Mouse (Mus musculus) cerebellum, postnatal 10 days (tissue): ENCODE measurements around the gene Unc119.

ENCODE experiments used
- DNase-seq, 2 experiments: peaks; one replicate each; pipeline ENCODE4 v3.0.0; 2021; ENCODE audit warnings: mixed read lengths in 2 of 2

Gene Unc119

DNA sequence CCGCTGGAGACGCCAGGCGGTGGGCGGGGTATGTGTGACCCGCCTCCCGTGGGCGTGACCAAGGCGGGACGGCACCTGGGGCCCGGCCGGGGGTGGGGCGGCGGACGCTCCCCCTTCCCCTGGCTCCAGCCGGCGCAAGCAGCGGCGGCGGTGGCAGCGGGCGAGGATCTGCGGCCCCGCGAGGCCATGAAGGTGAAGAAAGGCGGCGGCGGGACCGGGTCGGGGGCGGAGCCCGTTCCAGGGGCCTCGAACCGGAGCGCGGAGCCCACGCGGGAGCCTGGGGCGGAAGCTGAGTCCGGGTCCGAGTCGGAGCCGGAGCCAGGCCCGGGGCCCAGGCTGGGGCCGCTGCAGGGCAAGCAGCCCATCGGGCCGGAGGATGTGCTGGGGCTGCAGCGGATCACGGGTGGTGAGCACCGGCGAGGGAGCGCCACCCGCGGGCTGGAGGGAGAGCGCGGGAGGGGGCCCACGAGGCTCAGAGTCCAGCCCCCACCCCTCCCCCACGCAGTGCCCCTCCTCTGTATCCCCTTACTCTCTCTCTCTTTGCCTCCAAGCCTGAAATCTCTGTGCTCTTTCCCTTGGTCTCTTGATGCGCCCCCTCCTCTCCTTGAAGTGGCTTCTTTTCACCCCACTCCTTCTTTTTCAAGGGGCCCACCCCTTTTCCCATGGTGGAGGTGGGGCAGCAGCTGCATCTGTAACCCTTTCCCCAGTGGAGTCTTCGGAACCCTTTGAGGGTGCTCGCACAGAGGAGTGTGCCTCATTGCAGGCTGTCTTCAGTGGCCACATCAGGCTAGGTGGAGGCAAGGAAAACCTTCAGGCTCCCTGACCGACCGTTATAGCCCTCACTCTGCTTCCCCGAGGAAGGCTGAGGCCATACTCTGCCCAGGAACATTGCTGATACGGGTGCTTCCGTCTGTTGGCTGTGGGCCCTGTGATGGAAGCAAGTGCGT, at the start of gene Unc119:
Unc119 (plus strand) TSS at position 102 of the 947 bp plus-strand sequence.
- DNase-seq: peak; percentile 86 to 90

DNA sequence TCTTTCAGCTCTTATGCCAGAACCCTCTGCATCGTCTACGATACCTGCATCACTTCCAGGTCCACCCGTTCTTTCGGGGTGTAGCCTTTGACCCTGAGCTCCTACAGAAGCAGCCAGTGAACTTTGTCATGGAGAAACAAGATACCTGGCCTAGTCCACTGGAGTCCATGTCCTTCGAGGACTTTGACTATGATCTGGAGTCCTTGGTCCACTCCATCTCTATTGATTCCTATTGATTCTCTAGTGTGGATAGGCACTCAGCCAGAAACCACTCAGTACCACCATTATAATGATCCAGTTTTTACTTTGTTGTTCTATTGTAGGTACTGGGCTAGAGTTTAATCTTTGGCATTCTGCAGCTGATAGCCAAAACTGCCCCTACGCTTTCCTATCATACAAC, 48.7 kb upstream of the Unc119 start:
- no peak for DNase-seq

DNA sequence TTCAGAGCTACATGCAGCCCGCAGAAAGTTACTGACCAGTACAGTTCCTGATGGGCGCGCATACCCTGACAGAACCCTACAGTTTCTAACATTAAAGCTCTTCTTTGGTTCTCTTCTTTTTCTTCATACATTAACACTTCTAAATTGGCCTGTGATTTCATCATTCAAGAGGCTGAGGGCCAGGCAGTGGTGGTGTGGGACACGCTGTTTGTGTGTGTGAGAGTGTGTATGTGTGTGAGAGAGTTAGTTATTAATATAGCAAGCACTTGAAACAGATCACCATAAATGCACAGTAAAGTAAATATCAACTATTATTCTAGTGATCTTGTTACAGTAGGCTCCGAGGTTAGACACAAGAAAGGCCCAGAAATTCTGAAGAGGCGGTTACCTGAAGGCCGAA, 42.4 kb upstream of the Unc119 start:
- no peak for DNase-seq

DNA sequence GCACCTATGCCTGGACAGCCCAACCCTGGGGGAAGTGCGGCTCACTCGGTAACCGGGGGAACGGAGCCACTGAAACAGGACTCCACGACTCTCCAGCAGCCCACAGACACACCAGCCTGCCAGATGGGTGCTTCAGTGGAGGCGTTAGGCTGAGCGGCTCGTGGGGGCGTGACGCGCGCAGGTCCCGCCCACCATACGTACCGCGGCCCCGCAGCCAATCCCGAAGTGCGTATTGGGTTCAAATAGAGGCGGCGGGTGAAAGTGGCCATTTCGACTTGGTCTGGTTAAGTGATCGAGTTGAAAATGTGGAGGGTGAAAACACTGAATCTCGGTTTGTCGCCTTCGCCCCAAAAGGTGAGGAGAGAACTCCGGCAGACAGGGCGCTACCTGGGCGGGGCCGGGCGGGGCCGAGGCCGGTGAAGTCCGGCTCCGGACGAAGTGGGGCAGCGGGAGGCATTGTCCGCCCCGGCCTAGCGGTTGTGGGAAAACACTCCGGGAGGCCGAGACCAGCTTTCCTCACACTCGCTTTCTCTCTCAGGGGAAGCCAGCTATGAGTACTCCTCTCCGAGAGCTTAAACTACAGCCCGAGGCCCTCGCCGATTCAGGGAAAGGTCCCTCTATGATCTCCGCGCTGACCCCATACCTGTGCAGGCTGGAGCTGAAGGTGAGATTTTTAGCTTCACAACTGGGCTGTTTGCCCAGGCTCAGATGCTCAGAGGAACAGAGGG, 41.8 kb upstream of the Unc119 start, which contains the start of gene Spag5:
Spag5 (plus strand) TSS at position 173 of the 728 bp plus-strand sequence.
- DNase-seq: peak; percentile 92 to 94

DNA sequence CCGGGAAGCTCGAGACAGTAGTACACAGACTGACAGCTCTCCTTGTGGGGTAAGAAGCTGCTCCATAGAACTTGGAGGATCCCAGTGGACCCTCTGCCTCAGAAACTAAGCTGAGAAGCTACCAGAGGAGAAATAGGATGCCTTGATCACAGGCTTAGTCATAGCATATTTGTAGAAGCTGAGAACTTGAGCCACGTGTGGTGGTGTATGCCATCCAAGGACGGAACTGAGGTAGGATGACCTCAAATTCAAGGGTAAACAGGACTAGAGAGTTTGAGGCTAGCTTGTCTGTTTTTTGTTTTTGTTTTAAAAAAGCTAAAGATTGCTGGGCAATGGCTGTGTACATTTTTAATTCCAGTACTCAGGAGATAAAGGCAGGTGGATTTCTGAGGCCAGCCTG, 38.0 kb upstream of the Unc119 start:
- no peak for DNase-seq

DNA sequence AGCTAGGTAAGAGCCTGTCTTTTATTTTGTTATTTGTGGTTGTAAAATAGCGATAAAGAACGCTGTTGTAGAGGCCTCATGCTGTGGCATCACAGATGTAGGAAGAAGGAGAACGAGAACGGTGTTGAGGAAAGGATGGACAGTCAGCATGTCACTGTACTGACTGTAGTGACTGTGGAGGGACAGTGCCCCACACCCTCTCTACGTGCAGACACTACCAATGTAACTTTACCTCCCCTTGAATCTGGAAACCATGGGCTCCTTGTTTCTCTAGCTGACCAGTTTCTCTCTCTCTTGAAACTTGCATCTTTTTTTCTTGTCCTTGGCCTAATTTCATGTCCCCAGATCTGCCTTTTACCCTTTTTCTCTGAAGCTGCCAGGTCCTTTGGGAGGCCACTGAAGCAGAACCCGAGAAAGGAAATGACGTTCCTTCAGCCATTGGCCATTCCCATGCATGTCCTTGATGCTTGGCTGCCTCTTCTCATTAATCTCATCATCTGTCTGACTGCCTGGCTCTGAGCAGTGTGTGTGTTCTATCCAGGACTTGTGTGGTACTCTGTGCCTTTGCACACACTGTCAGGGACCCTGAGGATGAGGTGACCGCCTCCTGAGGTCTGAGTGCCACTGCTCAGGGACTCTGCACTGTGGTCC, 32.3 kb upstream of the Unc119 start:
- DNase-seq: no peak

DNA sequence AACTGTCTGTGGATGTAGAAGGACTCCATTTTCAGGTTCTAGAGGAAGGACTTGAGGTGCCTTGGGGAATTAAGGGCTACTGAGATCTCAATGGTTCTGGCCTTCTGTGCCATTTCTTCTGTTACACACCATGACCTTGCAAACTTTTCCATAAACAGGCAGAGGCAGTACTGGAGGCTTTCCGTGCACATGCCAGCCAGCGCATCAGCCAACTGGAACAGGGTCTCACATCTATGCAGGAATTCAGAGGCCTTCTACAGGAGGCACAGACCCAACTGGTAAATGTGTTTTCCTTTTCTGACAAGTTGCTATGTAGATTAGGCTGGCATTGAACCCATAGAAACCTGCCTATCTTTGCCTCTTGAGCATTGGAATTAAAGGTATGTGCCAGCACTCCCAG, 29.6 kb upstream of the Unc119 start:
- no peak for DNase-seq

DNA sequence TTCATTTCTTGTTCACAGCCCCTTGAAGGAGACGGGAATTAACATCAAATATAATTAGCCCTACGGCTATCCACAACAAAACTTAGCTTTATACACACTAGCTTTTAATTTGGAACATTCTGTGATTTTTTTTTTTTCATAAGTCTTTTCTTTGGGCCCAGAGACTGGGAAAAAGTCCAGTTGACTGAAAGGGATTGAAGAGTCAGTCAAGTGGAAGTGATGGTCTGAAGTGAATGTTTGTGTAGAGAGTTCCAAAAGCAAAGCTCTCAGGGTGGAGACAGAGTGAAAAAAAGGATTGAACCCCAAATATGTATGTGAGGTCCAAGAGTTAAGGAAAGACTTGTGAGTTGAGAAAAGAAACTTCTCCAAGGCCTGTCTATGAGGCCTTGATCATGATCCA, 24.9 kb upstream of the Unc119 start:
- no peak for DNase-seq

DNA sequence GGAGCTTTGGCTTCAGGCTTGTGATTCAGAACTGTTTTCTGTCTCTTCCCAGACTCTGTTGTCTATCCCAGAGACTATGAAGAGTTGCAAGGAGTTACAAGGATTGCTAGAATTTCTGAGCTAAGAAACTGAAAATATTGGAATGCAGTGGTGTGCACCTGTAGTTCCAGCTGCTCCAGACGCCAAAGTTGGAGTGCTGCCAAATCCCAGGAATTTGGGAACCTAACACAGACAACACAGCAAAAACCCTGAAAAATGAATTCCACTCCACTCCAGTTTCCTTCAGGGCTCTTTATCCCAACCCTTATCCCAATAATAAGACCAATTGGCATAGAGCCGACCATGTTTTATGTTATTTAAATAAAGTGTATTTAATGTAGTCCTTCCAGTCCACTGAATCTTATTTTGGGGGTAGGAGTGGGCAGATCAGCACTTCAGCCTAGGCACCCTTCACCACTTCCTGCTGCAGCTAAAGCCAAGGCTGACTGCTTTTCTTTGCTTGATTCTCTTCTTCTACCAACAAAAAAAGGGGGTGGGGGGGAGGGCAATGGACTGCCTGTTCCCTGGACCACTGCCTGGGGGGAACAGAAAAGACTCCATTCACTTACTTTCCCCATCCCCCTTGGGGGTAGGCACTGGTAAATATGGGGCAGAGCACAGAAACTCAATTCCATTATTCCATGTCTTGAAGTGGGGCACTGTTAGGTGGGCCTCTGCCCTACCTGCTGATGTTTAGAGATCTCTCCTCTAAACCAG, 21.0 kb upstream of the Unc119 start:
- DNase-seq: peak; percentile 47 to 59

DNA sequence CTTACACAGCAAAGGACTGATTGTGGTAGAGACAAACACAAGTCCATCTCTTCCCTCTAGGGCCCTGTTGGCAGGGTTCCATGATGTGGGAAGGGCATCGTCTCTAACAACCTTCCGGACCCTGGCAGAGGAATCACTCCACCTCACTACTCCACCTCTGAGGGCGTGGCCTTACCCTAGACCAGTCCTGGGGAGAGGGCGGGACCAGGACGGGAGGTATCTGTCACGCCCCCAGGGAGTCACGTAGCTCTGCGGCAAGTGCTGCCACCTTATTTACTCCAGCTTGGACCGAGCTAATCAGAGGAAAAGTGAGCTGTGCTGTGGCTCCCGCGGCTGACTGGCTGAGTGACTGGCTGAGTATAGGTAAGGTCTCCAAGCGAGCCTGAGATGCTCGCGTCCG, 20.4 kb upstream of the Unc119 start, which contains the start of gene Aldoc:
Aldoc (plus strand) TSS at position 109 of the 400 bp plus-strand sequence.
- DNase-seq: peak; percentile 75 to 79

DNA sequence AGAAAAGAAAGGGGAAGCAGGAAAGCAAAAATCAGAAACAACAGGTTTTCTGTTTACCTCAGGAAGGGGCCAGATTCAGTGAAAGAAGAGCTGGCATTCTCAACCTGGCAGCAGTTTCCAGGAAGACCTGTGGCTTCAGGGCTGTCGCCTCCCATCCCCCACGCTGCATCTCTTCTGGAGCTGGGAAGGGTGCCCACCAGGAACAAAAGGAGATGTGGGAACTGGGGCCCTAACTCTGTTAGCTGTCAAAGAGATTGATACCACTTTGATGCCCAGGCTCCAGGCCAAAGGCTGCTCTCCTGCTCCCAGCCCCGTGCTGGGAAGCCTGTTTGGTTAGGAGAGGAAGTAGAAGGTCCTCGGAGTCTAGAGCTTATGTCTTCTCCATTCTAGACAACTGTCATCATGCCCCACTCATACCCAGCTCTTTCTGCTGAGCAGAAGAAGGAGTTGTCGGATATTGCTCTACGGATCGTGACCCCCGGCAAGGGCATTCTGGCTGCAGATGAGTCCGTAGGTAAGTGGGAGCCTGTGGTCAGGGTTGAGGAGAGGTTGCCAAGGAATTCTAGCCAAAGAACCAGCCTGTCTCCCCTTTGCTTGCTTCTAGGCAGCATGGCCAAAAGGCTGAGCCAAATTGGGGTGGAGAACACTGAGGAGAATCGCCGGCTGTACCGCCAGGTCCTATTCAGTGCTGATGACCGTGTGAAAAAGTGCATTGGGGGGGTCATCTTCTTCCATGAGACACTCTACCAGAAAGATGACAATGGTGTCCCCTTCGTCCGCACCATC, 19.1 kb upstream of the Unc119 start:
- peak; percentile 90 to 91 for DNase-seq

DNA sequence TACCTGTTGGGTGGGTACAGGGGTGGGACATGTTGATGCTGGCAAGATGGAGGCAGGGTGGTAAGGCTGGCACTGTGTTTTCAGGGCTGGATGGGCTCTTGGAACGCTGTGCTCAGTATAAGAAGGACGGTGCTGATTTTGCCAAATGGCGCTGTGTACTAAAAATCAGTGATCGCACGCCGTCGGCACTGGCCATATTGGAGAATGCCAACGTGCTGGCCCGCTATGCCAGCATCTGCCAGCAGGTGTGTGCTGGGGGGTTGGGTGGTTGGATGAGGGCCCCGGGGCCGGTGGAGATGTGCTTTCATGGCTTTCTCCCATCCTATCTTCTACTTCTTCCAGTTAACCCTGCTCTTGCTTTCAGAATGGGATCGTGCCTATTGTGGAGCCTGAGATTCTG, 18.3 kb upstream of the Unc119 start:
- peak; percentile 64 to 66 for DNase-seq

DNA sequence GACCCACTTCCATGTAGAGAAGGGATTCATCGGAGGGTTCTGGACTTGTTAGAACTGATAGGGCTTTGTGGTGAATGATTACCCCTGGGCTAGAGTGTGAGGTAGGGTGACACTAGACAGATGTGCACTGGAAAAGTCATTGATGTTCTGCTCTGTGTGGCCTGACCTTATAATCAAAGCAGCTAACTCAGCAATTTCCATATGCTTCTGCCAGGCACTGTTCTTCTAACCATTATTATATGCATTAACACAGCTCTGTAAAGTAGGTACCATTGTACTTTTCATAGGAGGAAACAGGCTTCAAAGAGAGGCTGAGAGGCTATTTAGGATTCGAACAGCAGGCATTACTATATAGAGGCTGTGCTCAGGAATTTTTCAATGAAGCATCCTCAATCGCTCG, 16.1 kb upstream of the Unc119 start:
- DNase-seq: no peak

DNA sequence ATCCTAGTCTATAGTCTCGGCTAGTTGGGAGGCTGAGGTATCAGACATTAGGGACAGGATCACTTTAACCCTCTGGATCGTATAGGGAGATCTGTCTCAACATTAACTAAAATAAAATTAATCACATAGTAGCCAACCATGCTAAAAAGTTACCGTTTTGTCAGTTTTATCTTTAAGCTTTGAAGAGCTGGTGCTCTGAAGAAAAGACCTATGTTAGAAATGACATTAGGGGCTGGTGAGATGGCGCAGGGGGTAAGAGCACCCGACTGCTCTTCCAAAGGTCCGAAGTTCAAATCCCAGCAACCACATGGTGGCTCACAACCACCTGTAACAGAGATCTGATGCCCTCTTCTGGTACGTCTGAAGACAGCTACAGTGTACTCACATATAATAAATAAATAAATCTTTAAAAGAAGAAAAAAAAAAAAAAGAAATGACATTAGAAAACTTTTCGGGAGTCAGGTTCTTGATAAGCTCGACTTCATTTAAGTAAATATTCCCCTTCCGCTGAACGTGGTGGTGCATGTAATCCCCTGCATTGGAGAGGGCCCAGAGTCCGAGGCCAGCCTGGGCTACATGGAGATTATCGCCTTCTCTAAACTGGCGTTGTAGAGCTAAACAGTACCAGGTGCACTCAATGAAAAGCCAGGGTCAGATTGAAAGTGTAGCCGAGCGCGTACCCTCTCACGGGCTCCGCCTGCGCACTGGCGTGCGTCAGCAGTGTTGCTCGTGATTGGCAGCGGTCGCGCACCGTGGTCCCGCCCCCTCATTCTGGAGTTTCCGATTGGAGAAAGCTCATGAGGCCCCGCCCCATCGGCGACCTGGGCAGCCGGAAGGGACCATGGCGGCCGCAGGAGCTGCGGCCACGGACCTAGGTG, 15.4 kb upstream of the Unc119 start, which contains the start of gene Pigs:
Pigs (plus strand) TSS at position 782 of the 878 bp plus-strand sequence.
- DNase-seq: peak; percentile 99

DNA sequence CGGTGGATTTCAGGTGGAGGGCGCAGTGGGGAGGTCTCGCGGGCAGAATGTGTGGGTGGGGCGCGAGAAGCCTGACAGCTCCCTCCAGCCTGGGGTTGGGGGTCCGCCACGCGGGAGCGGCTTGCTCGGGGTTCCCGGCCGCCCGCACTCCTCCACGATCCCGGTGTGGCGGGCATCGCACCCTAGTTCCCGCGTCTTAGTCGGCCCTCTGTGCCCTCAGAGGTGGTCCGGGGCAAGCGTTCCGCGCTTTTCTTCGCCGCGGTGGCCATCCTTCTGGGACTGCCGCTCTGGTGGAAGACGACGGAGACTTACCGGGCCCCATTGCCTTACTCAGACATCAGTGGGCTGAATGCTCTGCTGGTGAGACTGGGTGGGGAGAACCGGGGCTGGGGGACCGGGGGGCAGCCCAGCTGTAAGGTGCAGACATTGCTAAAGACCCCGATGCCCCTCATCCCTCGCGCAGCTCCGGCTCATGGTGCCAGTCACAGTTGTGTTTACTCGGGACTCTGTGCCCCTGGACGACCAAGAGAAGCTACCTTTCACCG, 14.7 kb upstream of the Unc119 start:
- no peak for DNase-seq

DNA sequence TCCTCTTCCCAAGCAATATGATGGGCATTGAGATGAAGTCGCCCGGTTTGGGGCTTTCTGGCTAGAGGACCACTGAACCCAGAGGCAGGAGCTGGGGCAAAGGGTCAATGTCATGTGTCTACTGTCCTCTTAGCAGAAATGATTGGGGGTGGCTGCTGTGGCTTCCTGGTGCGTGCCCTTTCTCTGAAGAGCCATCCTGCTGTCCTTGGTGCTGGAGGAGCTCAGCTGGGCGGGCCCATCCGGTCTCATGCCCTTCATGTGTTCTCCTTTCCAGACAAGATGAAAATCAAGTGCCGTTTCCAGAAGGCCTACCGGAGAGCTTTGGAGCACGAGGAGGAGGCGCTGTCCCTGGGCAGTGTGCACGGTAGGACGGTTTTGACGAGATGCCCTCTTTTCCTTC, 10.6 kb upstream of the Unc119 start:
- DNase-seq: no peak

DNA sequence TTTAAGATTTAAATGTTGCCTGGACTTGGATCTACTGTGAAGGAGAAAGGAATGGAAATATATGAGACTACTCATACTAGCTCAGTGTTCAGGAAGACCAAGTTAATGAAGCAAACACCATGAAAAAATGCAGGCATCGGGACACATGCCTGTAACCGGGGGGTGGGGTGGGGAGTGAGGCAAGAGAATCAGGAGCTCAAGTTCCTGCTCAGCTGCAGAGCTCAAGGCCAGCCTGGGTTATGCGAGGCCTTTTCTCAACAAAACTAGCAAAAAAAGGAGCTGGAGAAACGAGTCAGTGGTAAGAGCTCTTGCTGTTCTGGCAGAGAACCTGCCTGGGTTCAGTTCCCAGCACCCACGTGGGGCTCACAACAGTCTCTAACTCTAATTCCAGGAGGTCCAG, 9.3 kb upstream of the Unc119 start:
- DNase-seq: no peak

DNA sequence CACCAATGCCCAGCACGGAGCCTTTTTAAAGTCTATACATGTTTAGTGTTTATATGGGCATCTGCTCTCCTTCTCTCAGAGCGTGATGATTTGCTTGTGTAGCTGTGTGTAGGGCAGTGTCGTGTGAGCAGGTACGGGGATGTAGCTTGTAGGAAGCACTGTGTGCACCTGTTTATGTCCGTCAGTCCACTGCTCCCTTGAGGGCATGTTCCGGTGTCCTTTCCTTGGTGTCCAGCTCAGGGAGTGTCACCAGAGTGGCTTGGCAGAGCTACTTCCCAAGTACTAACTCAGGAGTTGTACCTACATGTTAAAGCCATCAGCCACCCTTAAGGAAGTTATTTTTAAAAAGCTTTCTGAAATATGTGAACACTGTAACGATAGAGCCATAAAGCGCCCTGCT, 6.2 kb upstream of the Unc119 start:
- no peak for DNase-seq

DNA sequence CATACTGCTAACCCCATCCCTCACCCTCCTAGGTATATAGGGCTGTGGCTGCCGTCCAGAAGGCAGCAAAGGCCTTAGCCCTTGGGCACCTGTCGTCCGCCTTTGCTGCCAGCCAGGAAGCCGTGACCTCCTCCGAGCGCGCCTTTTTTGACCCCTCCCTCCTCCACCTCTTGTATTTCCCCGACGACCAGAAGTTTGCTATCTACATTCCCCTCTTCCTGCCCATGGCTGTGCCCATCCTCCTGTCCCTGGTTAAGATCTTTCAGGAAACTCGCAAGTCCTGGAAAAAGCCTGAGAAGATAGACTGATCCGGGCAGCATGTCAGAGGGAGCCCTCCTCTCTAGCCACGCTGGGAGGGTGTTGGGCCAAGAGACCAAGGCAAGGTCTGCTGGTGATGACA, 1.6 kb upstream of the Unc119 start:
- DNase-seq: no peak

DNA sequence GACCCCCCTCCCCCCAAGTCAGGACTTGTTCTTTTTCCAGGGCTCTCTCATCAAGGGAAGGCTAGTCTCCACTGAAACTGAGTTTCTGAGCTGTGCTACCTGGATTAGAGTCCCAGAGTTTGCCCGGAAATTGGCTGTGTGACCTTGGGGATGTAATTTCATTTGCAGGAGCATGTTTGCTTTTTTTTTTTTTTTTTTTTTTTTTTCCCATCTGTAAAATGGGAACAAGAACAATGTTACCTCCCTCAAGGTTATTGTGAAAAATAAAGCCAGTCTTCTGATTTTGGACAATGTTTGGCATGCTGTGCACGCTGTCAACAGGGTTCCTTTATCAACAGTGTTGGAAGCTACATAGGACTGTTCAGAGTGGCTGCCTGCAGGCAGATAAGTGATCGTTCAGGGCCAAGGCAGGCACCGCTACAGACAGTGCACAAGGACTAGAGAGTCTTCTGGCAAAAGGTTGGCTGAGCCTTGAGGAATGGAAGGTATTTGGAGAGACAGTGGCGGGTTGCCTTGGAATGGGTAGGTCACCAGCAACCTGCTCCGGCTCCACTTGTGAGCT, 1.1 kb downstream of the Unc119 start:
- DNase-seq: no peak
